Mouse (Mus musculus): Measurements from ENCODE around the gene Gm13057. TPM values are rescaled to one million over a fixed set of nuclear protein-coding genes. Genes with fewer than 3 reads are reported as not detected.
"Not testable (repeated sequence)": the region's sequence is repeated elsewhere in the genome, so short reads cannot be mapped to it uniquely, and the experiment has no call there.

Gene Gm13057
- total RNA-seq (2021): not detected
- long read RNA-seq, experiment 1: 0 reads
- long read RNA-seq, experiment 2: 0 reads

DNA sequence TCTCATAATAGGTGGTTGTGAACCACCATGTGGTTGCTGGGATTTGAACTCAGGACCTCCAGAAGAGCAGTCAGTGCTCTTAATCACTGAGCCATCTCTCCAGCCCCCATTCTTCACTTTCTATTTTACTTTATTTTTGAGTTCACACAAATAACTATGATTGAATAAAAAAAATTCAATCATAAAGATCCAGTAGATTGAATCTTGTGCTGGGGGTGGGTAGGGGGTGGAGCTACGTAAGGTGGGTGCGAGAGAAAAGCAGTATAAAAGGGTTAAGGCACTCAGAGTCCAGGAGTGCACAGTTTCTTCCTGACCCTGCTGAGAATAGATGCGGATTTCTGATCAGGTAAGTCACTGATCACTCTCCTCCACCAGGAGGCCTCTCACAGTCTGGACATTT, at the start of gene Gm13057, which contains the start of gene BC080695:
Gene Gm13057 (plus strand): TSS at position 310 of the 400 bp plus-strand sequence.
Gene BC080695 (plus strand): TSS at position 301 of the 400 bp plus-strand sequence.
- intact Hi-C loops (cut with DNase I): not testable (repeated sequence)

DNA sequence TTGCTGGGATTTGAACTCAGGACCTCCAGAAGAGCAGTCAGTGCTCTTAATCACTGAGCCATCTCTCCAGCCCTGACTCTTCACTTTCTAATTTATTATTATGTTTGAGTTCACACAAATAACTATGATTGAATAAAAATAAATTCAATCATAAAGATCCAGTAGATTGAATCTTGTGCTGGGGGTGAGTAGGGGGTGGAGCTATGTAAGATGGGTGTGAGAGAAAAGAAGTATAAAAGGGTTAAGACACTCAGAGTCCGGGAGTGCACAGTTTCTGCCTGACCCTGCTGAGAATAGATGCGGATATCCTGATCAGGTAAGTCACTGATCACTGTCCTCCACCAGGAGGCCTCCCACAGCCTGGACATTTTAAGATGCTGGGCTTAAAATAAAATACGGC, 40.5 kb upstream of the Gm13057 start, which contains the start of gene Gm13043:
Gene Gm13043 (plus strand): TSS at position 301 of the 400 bp plus-strand sequence.
- intact Hi-C loops (cut with DNase I): no loop called here
- no peak for DNase-seq

More for the DNA sequence above, at the start of gene Gm13057, which contains the start of gene BC080695:
- not testable (repeated sequence) for DNase-seq

DNA sequence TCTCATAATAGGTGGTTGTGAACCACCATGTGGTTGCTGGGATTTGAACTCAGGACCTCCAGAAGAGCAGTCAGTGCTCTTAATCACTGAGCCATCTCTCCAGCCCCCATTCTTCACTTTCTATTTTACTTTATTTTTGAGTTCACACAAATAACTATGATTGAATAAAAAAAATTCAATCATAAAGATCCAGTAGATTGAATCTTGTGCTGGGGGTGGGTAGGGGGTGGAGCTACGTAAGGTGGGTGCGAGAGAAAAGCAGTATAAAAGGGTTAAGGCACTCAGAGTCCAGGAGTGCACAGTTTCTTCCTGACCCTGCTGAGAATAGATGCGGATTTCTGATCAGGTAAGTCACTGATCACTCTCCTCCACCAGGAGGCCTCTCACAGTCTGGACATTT, 15.9 kb upstream of the Gm13057 start, which contains the start of gene Gm13040:
Gene Gm13040 (plus strand): TSS at position 301 of the 400 bp plus-strand sequence.
- intact Hi-C loops (cut with DNase I); DNase-seq: not testable (repeated sequence)

Other genes with a start within 250 kb of the Gm13057 start
- under 1 TPM; 0.12 to 0.24 TPM for gene Lrrc38, start 202.0 kb upstream of the Gm13057 start, total RNA-seq (2021)
- gene Pramel1, start 157.3 kb upstream of the Gm13057 start, total RNA-seq (2021): not detected
- gene Pramef8, start 139.3 kb upstream of the Gm13057 start, total RNA-seq (2021): 10 to 100 TPM in 1 of 2 experiments, 1 to 10 TPM in 1; 9.6 to 10.6 TPM
- gene Oog4, start 101.4 kb upstream of the Gm13057 start, total RNA-seq (2021): not detected
- gene Gm13043, start 40.4 kb upstream of the Gm13057 start, total RNA-seq (2021): not detected
- not detected for gene Gm13040, start 15.8 kb upstream of the Gm13057 start, total RNA-seq (2021)
- gene BC080695, start within 50 bp of the Gm13057 start, total RNA-seq (2021): not detected
- not detected for gene Gm13083, start 63.3 kb downstream of the Gm13057 start, total RNA-seq (2021)
- gene Gm13088, start 105.5 kb downstream of the Gm13057 start, total RNA-seq (2021): not detected
- gene Gm13089, start 151.0 kb downstream of the Gm13057 start, total RNA-seq (2021): not detected
- not detected for gene Gm13078, start 167.7 kb downstream of the Gm13057 start, total RNA-seq (2021)
- not detected for gene Gm13023, start 237.6 kb downstream of the Gm13057 start, total RNA-seq (2021)